Mouse (Mus musculus) MN1 (cell line): ENCODE results near the gene 2410004P03Rik.
"Not testable (repeated sequence)": the region's sequence is repeated elsewhere in the genome, so short reads cannot be mapped to it uniquely, and the experiment has no call there.

Experiments
- DNase-seq: peaks from one replicate; pipeline ENCODE4 v3.0.0-alpha.2; 2016; ENCODE audit warnings: low spot score

2410004P03Rik gene

DNA sequence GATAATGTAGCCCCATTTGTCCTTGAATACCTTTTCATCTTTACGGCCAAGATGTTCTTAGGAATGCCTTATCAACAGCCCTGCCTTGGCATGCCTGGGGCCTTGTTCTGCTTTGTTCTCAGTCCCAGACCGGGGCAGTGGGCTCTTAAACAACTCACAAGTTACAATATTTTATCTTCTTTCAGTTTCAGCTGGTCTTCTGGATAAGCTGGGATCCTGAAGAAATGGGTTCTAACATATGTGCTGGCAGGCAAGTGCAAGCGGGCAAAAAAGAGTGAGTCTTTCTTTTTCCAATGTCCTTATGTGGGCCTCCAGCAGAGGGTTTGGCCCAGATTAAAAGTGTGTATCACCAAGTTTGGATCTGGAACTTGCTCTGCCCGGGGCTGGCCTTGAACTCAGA lies 9.6 kb upstream of the 2410004P03Rik start:
- DNase-seq: not testable (repeated sequence)

DNA sequence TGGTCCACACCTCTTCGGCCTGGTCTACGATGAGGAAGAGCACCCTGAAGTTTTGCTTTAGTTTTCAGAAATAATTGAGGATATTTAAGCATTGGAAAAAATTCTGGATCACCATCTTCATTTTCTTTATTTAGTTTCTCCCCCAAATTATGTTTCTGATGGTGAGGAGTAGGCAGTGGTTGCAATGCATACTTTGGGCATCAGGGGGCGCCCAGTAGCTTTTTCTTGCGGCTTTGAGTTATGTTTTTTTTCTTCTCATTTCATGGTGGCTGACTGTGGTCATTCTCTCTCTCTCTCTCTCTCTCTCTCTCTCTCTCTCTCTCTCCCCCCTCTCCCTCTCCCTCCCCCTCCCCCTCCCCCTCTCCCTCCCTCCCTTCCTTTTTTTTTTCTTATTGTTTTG lies 6.9 kb upstream of the 2410004P03Rik start:
- peak; percentile 49 for DNase-seq

DNA sequence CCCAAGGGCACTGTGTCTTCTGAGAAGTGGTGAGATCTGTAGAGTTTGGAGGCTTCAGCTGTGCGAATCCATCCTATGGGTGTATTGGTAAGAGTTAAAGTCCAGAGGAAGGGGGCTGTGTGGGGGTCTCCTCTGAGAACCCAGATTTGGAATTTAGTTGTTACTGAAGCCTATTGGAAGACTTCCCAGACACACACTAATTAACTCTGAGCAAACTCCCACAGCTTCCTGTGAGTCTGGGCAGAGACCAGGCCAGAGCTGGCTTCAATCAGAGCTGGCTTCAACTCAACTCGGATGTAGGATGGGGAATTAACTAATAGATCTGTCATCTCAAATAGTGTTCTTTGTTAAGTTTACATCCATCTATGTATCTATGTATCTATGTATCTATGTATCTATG lies 4.2 kb upstream of the 2410004P03Rik start:
- DNase-seq: no peak

DNA sequence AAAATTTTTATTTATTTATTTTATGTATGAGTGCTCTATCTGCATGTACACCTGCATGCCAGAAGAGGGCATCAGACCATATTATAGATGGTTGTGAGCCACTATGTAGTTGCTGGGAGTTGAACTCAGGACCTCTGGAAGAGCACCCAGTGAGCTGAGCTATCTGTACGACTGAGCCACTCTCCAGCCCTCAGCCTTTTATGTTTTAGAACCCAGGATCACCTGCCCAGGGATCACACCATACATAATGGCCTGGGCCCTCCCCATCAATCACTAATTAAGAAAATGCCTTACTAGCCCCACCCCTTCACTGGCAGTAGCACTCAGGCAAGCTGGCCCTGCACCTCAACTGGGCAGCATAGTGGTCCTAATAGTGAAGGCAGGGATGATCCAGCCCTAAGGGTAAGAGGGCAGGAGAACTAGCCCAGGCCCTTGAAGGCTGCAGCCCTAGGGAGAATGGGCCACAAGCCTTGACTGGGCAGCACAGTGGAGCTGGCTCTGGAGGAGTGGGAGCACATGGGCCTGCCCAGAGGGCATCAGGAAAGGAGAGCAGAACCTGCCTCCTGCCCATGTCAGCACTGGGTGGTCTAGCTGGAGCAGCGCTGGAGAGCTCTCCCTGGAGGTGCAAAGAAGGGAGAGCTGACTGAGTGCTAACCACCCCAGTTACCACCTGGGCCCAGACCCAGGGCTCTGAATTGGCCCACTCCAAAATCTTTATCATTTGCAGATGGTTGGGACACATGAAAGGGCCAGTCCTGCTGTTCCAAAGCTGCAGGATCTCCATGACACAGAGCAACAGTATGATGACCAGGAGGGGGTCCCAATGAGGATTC lies 756 bp upstream of the 2410004P03Rik start:
- DNase-seq: no peak

DNA sequence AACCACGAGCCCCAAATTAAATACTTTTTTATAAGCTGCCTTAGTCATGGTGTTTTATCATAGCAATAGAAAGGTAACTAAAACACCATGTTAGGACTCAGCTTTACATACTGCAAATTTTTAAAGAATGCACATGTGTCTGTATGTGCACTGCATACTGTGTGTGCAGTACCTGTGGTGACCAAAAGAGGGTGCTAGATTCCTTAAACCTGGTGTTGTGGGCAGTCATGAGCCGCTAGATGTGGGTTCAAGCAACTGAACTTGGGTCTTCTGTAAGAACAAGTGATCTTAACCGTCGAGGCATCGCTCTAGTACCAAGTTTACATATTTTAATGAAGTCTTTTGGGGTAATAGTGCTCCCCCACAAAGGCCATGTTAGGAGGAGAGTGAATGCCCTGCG lies 2.1 kb downstream of the 2410004P03Rik start:
- no peak for DNase-seq

DNA sequence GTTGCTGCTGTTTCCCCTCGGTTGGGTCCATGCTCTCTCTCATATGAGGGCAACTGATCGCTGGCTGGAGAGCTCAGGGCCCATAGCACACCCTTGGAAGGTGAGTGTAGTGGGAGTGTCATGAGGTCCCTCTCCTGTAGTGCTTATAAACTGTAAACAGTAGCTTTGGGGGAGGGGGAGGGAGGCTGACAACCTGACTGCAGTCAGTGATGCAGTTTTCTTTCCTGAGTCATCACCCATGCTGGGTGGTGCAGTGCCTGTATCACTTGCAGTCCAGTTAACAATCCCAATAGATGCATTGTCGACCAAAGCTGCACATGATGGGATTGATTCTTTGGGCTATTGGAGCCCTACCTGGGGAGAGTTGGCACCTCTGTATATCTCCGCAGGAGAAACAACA lies 10.3 kb downstream of the 2410004P03Rik start:
- DNase-seq: peak; percentile 22

DNA sequence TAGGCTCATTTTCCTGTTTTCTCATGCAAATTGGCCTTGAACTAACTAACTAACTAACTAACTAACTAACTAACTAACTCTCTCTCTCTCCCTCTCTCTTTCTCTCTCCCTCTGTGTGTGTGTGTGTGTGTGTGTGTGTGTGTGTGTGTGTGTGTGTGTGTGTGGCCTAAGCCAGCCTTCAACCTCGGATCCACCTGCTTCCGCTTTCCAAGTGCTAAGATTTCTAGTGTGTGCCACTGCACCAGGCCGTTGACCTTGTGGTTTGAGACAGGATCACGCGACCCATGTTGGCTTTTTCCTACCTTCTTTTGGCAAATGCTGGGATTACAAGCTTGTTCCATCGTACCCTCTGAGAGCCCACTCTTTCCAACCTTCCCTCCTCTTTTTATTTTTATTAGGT lies 10.9 kb downstream of the 2410004P03Rik start:
- peak; percentile 56 for DNase-seq

DNA sequence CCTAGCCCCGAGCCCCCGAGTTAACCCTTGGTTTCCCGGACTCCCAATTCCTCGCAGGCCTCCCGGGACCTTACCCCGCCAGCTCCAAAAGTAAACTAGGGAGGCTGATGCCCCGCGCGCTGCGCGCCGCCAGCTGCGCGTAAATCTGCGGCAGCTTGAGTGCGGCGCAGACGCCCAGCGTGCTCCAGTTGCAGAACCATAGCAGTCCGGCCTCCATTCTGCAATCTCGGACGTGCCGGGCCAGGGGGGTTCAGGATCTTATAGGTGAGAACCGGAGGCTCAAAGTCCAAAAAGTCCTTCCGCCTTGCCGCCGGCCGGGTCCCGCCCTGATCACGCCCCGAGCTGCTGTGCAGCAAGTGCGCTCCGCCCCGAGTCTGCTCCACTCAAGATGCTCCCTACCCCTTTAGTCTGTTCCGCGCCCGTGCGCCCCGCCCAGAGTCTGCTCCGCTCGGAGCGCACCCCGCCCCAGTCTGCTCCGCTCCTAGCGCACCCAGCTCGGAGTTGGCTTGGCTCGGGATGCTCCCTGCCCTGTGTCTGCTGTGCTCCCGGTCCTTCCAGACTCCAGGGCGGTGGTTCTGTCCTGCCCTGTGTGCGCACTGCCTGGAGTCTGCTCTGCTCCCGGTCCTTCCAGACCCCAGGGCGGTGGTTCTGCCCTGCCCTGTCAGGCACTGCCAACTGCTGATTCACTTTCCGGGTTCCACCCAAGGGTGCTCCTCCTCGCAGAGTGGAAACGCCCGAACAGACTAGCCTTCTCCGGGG lies 11.6 kb downstream of the 2410004P03Rik start, which contains the start of gene Pqlc3:
Gene Pqlc3, minus strand, starts transcription at position 670 of the 759 bp plus-strand sequence.
- DNase-seq: peak; percentile 93

DNA sequence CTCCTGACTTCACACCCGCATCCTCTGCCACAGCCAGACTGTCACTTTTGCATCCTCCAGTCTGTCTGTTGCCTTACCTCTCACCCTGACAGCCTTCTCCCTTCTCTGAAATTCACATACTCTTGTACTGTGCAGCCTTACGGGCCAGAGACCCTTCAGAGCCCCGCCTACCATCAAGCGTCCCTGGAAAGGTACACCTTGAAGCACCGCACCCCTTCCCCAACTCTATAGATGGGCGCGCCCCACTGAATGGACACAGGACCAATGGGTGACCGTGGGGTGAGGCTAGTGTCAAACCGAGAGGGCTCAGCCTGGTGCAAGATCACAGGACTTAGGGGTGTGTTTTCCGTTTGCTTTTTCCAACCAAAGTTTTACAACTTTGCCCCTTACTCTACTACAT lies 12.4 kb downstream of the 2410004P03Rik start:
- DNase-seq: no peak

DNA sequence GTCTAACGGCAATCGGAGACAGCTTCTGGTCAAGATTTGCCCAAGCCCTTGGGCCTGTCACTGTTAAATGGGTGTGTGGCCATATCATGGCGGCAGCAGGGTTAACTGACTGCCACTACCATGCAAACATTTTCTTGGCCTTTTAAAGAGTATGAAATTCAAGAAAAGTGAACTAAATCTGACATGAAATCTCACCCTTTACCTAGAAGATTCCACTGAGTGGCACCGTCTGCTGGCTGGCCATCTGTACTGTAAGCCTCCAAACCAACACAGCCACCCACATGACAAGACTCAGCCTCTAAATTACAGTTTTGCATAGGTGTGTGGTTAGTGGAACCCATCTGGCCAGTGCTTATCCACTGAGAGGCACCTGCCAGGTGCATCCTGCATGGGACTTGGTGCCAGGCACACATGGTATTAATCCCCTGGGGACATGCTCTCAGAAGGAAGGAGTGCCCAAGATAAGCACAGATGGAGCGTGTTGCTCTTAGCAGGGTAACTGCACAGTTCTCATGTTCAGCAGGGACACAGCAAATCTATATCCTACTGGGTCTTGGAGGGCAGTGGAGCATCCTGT lies 14.6 kb downstream of the 2410004P03Rik start:
- DNase-seq: peak; percentile 34

DNA sequence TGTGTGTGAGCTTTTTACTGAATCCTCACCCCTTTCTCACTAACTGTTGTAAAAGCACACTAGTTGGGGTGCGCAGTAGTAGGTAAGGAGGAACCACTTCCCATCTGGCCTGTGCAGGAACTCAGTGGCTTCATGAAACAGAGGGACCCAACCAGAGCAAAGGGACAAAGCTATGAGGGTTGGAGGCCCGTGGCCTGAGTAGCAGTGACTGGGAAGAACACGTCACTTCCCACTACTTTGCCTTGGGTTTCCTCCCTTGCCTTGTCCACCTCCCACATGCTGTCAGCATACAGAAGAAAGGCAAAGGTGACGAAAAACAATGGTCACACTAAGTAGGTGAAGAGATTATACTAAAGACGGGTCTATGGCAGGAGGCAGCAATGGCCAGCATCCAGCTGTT lies 15.2 kb downstream of the 2410004P03Rik start:
- DNase-seq: no peak

DNA sequence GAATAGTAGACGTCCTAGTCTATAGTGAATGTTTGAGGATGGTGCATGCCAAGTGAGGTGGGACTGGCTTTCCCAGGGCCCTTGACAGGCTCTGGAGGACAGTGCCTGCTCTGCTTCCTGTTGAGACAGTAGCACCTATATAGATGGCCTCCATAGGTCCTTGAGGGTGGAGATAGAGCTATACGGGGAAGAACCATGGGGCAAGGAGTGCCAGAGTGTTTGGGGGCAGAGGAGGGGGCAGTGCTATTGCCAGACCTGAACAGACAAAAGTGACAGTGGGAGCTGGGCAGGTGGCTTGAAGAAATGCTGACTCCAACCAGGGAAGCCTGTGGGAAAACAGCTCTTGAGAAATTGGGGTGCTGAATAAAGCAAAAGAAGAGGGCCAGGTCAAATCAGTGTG lies 17.2 kb downstream of the 2410004P03Rik start:
- DNase-seq: no peak

DNA sequence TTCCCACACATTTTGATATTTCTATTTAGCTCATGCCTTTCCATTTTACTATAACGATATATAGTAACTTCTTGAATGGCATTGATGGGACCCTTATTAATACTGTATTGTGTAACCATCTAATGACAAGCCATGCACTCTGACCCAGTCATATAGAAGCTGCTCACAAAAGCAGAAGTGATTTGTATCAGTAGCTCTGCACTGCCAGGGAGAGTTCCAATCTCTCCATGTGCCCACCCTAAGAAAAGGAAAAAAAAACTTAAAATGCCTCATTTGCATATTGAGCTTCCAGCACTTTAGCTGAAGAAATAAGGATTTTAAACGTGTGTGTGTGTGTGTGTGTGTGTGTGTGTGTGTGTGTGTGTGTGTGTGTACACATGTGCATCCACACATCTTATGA lies 19.2 kb downstream of the 2410004P03Rik start:
- DNase-seq: no peak

DNA sequence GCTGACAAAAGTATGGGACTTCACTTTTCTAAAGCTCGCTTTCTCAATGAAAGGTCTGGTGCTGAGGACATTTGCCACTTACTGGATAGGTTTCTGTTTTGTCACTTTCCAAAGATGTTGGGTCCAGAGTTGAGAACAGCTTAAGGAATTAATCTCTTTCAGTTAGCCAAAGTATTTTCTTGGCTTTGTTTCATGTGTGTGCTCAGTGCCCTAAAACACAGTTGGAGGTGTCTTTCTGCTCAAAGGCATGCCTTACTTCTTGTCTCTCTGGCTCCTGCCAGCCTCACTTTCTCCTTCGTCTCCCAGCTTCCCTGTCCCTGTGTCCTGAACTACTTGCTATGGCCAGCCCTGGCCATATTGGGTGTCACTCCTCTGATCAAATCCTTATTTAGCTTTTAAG lies 20.2 kb downstream of the 2410004P03Rik start:
- DNase-seq: no peak

DNA sequence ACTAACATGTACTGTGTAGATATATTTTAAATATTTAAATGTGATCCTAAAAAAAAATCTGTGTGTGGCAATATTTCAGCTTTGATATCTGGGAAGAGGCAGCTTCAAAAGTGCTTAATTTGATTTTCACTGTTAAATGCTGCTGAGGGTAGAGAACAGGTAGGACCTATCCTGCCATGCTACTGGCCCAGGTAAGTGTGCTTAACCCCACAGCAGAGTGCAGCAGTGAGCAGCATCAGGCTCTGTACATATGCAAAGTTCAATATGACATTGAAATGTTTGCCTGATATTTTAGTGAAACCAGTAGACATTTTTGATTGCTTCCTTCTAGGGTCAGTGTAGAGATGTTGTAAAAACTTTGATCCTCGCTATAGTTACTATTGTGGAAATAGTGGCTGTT lies 25.7 kb downstream of the 2410004P03Rik start:
- no peak for DNase-seq

DNA sequence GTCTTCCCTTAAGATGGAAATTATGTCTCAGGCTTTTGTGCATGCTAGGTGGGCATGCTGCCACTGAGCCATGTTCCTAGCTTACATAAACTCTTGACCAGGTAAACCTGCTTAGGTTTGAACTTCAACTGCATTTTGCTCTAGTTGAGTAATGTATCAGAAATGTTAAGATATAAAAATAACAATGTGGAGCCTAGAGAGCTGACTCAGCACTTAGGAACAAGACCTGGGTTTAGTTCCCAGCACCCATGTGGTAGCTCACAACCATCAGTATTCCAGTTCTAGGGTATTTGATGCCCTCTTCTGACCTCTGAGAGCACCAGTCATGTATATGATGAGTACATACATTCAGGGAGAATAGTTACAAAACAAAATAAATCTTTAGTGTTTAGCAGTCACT lies 34.4 kb downstream of the 2410004P03Rik start:
- no peak for DNase-seq

DNA sequence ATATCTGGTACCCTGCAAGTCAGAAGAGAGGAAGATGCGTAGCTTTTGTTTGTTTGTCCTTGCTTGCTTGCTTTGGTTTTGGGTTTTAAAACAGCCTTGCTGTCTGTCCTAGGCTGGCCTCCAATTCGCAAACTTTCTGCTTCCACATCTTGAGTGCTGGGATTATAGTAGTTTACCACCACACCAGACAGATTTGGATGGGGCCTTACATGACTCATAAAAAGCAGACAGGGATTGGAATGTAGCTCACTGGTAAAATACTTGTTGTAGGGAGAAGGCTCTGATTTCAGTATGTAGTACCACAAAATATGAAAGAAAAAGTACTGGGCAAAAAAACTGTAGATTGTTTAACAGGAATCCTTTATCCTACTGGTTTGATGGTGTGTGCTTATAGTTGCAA lies 44.7 kb downstream of the 2410004P03Rik start:
- no peak for DNase-seq

DNA sequence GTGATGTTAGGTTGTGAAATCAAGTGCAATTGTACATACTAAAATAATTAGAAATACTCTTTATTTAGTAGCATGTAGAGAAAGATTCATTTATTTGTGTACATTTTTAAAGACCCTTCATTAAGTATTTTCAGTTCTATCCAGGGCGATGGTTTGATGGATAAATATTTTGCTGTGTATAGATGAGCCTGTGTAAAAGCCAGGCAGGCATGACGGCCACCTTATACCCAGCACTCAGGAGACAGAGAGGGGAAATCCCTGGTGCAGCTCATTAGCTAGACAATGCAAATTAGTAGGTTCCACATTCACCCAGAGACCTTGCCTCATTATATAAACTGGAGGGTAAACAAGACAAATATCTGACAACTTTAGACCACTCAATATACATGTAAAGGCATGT lies 48.2 kb downstream of the 2410004P03Rik start:
- DNase-seq: no peak

DNA sequence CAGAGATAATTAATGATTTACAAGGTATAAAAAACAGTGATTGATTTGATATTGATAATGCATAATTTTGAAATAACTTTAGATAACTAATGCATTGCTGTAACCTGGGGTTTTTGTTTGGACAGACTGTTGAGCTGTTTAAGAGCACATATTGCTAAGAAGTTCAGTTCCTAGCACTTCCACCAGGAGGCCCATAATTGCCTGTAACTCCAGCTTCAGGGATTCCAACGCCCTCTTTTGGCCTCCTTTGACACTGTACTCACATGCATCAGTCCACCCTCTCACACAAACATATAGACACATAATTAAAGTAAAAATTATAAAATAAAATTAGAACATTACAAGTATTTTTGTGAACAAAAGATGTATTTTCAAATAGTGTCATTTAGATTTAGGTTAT lies 52.7 kb downstream of the 2410004P03Rik start:
- DNase-seq: peak; percentile 49
